Comparison of ENCODE assay signal across 7 mouse cellular contexts in the genomic region with DNA sequence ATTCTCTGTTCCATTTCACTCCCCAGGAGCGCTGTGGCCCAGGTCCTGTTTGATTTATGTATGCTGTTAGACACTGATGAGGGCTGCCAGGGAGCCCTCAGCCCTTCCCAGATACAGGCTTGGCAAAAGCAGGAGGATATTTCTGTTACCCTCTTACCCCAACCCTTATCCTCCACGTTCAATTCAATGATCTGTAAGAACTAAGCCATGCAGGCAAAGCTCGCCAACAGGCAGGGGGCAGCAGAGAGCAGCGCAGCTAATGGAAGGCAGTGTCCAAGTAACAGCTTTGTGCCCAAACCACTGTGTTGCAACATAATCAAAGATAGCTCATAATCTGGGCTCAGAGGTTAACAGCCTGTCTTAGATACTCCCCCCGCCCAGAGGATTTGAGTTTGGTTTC.
DNase-seq lines count a peak whose midpoint lies in the region; TF ChIP-seq lines count a peak whose summit lies in the region.

No protein-coding gene starts in this region.

- intact Hi-C loops in heart, postnatal 14 days (cut with DNase I), result loop anchor here (2.0 to 10.0 kb wide), 4 partner anchors 163 to 719 kb away; no protein-coding TSS in a partner anchor

- H3K4me3 ChIP-seq in embryonic fibroblast, embryonic 13.5 days (ENCODE audit: insufficient read depth, low read length), result no peak overlapping the region
- no peak overlapping the region for H3K4me3 ChIP-seq in small intestine, adult 2 months (ENCODE audit: low read depth, low read length)

- no peaks in the 10 kb centered on the region for H3K36me3 ChIP-seq in small intestine, adult 2 months (ENCODE audit: control insufficient read depth, insufficient read depth, low read length)

- peak; percentile 98 for TF ChIP-seq CTCF in embryonic fibroblast, embryonic 13.5 days (IDR thresholded peaks at IDR 0.05; ENCODE audit: borderline replicate concordance, insufficient read depth, low read length)
- peak; percentile 94 for TF ChIP-seq CTCF in small intestine, adult 2 months (IDR thresholded peaks at IDR 0.05; ENCODE audit: extremely low read depth, insufficient read length, insufficient replicate concordance, low read depth, low read length)

- peak; percentile 71 for DNase-seq in MN1 (ENCODE audit: low spot score)
- peak; percentile 94 for DNase-seq in adrenal gland, postnatal 36 days
- peak; percentile 88 to 91 for DNase-seq in heart, postnatal 14 days
- DNase-seq in layer of hippocampus, postnatal 25 days (ENCODE audit: extremely low spot score in 1 of 2, low spot score in 1 of 2), result peak; percentile 83 to 95
- DNase-seq in mesoderm, embryonic 11.5 days (ENCODE audit: low read depth, low spot score), result peak; percentile 76

- no peaks in the 10 kb centered on the region for H3K4me1 ChIP-seq in embryonic fibroblast, embryonic 13.5 days (ENCODE audit: control insufficient read depth, insufficient read depth, low read length)
- H3K4me1 ChIP-seq in small intestine, adult 2 months (ENCODE audit: control insufficient read depth, insufficient read depth, insufficient read length, low read length), result no peaks in the 10 kb centered on the region

- no peak overlapping the region for H3K27ac ChIP-seq in embryonic fibroblast, embryonic 13.5 days (ENCODE audit: insufficient read depth, low read length)
- no peak overlapping the region for H3K27ac ChIP-seq in small intestine, adult 2 months (ENCODE audit: insufficient read depth, low read depth, low read length)

- no peak for TF ChIP-seq POLR2A in embryonic fibroblast, embryonic 13.5 days (IDR thresholded peaks at IDR 0.05; ENCODE audit: low read depth, low read length)
- no peak for TF ChIP-seq POLR2A in small intestine, adult 2 months (IDR thresholded peaks at IDR 0.05; ENCODE audit: low read depth, low read length)

- no peaks in the 10 kb centered on the region for H3K27me3 ChIP-seq in small intestine, adult 2 months (ENCODE audit: control insufficient read depth, insufficient read depth, low read length)

- 25% methylated on average over 5 of the region's 5 CpGs for whole genome bisulfite sequencing in small intestine, adult 2 months
